Mouse (Mus musculus): ENCODE data around the gene Opn1sw.
"Not testable (repeated sequence)": the region's sequence is repeated elsewhere in the genome, so short reads cannot be mapped to it uniquely, and the experiment has no call there.

Opn1sw gene

DNA sequence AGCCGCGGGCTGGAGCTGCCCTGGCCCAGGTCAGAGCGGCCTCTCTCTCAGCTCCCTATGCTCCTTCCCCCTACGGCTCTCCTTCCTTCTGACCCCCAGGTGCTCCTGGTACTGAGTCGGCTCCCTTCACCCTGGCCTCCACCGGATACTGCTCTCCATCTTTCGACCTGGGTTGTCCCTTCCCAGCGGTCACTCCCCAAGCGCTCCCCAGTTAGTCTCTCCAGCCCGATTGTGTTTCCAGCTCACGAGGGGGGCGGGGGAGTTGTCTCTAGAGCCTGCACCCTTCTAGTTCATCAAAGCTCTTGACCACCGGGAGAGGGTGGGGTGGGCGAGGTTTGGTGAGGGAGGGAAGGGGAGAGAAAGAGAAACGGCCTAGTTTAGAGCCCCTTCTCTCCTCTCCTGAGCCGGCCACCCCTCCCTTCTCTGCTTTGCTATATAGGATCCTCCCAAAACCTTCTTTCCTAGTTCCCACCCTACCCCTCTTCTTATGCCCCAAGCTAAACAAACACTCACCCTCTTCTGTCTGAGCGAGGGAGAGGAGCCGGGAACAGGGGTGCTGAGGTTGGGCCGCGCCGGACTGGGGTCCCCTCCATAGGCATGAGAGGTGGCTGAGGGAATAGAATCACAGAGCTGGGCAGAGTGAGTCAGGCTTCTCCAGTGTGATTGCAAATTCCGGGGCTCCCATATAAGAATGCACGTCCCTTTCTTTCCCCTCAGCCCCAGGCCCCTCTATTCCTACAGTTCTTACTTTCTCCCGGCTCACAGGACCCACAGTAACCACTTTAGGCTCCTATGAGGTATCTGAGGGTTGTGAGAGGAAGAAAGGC, 8.7 kb upstream of the Opn1sw start:
- no peak for DNase-seq (ENCODE audit: low read depth, low spot score)

DNA sequence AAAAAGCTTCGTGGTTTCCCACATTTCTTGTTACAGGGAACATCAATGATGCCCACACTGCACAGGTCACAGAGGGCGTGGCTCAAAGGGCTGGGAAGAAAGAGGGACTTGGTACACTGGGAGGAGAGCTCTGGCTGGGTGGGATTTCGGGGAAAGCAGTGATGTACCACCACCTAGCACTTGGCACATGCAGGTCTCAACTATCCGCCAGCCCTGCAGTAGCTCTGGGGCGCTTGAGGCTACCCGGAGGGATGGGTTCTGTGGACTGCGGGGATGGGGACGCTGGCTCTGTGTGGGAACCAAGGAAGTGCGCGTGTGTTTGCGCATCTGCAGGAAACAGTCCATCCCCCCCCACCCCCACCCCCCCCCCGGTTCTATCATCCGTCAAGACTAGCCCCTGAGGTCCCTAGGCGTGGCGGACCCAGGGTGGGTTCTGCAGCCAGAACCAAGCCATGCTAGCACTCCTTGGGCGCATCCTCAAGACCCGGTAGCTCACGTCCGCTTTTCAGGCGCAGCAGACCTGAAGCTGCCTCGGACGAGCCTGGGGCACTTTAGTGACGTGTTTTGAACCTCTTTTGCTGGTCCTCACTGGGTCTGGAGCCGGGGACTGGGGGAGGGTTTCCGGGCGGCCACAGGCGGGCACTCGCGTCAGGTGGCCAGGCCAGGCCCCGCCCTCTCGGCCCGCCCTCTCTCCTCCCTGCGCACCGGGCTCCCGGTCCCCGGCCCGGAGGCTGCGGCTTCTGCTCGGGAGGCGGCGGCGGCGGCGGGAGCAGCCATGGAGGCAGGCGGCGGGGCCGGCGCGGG, 7.8 kb upstream of the Opn1sw start, which contains the start of gene Ccdc136:
Gene Ccdc136 (plus strand): TSS at position 400 of the 804 bp plus-strand sequence.
- peak; percentile 76 for DNase-seq (ENCODE audit: low read depth, low spot score)

DNA sequence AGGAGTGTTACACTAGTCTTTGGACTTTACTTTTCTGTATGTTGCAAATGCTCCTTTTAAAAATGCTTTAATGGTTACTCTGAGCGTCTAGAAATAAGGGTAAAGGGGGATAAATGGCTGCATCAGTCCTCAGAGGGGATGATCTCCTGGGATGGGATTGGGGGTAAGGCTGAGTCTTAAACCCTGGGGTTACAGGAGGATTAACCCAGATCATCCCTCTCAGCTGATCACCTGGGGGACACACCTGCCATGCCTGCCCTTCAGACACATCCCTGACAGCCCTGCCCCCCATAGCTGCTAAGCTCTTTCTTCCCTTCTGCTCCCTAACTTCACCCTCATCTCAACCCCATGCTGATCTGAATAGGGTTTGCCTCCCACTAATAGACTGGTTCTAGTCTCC, 6.0 kb upstream of the Opn1sw start:
- no peak for DNase-seq (ENCODE audit: low read depth, low spot score)

- DNase-seq (ENCODE audit: low read depth, low spot score) = peak; percentile 69
Observed at GRCm38 (mm10) chr6:29391802-29392201, 3.5 kb upstream of the Opn1sw start.

DNA sequence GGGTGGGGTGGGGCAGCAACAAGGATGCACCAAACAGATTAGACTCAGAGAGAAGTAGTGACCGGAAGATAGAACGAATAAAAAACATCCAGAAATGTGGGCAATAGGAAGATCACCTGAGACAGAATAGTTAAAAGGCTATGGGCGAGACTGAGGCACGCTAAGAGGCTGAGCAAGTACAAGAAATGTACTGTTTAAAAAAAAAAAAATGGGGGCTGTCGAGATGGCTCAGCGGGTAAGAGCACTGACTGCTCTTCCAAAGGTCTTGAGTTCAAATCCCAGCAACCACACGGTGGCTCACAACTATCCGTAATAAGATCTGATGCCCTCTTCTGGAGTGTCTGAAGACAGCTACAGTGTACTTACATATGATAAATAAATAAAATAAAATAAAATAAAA, 3.0 kb upstream of the Opn1sw start:
- not testable (repeated sequence) for DNase-seq (ENCODE audit: low read depth, low spot score)

- DNase-seq (ENCODE audit: low read depth, low spot score) = not testable (repeated sequence)
Observed at GRCm38 (mm10) chr6:29390500-29390899, 2.2 kb upstream of the Opn1sw start.

- DNase-seq (ENCODE audit: low read depth, low spot score) = no peak
Observed at GRCm38 (mm10) chr6:29389425-29389824, 1.2 kb upstream of the Opn1sw start.

DNA sequence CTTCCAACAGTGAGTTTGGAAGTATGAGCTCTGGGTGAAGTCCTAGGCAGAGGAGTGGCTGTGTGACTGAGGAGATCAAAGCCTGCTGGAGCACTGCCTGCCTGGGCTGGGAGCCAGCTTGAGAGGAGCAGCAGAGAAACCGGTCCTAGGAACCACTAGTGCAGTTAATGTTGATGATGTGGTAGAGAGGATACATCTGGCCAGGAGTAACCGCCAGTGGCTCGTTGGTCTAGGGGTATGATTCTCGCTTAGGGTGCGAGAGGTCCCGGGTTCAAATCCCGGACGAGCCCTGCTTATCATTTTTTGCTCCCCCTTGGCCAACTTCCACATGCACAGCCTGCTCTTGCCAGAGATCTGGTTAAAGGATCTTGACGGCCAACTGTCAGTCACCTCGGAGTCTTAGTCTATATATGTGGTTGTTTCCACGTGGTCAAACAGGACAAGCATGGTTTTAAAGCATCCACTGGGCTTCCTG, 375 bp upstream of the Opn1sw start:
- DNase-seq (ENCODE audit: low read depth, low spot score) = peak; percentile 100

GRCm38 (mm10) chr6:29382442-29382841, 5.8 kb downstream of the Opn1sw start:
- DNase-seq (ENCODE audit: low read depth, low spot score) = no peak

DNA sequence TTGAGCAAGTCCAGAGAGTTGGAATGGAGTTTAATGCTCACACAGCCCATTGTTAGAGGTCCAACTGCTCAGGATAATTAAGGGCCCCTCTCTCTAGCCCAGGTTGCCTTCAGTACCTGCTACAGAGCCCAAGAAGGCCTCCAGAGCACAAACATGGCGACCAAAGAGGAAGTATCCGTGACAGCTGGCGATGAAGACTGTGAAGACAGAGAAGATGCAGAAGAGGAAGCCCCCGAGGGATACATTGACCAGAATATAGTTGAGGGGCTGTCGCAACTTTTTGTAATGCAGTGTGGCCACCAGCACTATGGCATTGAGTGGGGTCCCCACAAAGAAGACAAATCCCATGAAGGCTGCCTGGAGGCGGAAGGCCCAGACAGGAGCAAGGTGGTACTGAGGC, 8.3 kb downstream of the Opn1sw start:
- DNase-seq (ENCODE audit: low read depth, low spot score) = no peak

DNA sequence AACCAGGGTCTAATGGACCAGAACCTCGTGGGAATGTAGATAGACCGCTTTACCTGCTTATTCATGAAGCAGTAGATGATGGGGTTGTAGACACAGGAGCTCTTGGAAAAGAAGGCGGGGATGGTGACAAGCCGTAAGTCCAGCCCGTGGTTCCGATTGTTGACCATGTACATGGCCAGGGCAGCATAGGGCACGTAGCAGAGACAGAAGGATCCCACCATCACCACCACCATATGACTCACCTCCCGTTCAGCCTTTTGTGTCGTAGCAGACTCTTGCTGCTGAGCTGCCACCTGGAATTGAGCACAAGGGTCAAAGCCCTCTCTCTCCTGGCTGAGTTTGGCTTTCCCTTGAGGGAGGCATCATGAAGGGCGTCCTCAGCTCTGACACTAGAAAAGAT, 9.6 kb downstream of the Opn1sw start:
- no peak for DNase-seq (ENCODE audit: low read depth, low spot score)

- DNase-seq (ENCODE audit: low read depth, low spot score) = no peak
Observed at GRCm38 (mm10) chr6:29377386-29377785, 10.9 kb downstream of the Opn1sw start.

DNA sequence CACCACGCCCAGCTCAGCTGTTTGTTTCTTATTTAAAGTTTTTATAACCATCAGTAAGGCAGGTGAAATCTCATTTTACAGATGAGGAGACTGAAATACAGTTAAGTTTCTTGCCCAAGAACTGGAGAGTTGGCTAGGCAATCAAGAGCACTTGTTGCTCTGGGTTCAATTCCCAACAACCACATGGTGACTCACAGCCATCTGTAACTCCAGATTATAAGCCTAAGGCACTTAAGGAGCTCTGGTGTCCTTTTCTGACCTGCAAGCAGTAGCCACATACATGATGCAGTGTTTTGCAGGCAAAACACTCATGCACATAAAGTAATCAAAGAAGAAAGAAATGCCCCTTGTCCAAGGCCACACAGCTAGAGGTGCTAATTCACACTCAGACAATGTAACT, 23.0 kb downstream of the Opn1sw start:
- DNase-seq (ENCODE audit: low read depth, low spot score) = peak; percentile 55

DNA sequence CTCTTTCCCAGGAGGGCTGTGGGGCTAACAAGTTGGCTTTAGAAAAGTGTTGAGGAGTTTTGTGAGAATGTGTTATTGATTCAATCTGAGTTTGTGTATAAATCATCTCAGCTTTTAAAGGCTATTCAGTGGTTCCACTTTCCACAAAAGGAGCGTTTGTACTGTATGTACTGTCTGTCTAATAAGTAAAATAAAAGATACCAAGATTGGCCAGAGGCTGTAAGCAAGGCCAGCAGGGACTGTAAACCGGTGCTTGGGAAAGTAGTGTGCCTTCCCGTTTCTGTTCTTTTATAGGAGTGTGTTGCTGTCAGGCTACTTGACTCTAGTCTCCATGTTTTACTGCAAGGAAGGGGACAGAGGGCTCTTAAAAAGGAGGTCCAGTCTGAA, 25.1 kb downstream of the Opn1sw start:
- no peak for DNase-seq (ENCODE audit: low read depth, low spot score)

DNA sequence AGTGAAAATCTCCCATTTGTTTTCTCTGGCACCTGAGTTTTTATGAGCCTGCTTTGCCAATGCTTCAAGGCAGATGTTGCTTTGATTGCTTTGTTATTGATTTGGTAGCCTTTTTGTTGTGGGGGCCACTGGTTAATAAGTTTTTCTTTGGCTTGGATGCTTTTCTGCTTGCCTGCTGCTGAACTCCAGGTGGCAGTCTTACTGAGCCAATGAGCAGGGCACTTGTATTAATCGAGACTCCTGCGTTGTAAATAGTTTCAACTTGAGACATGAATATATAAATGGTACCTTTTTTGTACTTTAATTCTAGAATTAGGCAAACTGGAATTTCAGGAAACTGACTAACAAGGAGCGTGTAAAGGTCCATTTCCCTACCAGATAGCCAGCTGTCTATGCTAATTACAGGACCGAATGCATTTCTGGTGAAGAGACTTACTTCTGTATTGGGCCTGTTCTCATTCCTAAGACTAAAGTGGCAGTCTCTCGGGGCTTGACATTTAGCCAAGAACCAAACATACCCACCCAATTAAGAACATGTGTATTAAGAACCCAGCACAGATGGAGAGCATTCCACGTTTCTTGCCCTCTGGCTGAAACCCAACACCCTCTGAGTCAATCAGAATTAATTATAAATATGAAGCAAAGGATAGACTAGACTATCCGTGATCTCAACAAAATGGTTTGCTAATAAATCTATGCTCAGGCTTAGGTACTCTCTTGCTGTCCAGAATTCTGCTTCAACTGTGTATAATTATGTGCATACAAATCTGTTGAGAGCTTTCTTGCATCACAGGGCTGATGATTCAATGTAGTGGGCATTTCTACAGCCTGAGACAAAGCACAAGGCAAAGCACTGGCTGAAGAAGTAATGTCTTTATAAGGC, 25.8 kb downstream of the Opn1sw start:
- peak; percentile 88 for DNase-seq (ENCODE audit: low read depth, low spot score)

DNA sequence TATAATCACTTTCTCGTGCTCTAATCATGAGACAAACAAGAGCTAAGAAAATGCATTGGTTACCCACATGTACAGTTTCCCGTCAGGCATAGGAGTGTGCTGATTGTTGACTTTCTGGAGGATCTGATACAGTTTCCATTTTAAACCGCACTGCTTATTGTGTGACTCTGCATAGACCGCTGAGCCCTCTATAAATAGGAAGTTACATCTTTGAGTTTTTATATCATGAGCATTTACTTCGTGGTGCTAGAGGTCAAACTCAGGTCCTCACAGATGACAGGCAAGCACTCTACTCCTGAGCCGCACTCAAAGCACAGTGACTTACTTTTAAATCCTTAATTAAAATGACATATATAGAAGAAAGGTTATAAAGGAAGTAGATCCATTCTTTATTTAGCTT, 28.1 kb downstream of the Opn1sw start:
- no peak for DNase-seq (ENCODE audit: low read depth, low spot score)

GRCm38 (mm10) chr6:29359386-29359785, 28.9 kb downstream of the Opn1sw start:
- no peak for DNase-seq (ENCODE audit: low read depth, low spot score)

GRCm38 (mm10) chr6:29352816-29353215, 35.5 kb downstream of the Opn1sw start:
- DNase-seq (ENCODE audit: low read depth, low spot score) = no peak

GRCm38 (mm10) chr6:29351613-29352012, 36.7 kb downstream of the Opn1sw start:
- peak; percentile 79 for DNase-seq (ENCODE audit: low read depth, low spot score)

- DNase-seq (ENCODE audit: low read depth, low spot score) = no peak
Observed at GRCm38 (mm10) chr6:29348371-29348724, 39.9 kb downstream of the Opn1sw start.

DNA sequence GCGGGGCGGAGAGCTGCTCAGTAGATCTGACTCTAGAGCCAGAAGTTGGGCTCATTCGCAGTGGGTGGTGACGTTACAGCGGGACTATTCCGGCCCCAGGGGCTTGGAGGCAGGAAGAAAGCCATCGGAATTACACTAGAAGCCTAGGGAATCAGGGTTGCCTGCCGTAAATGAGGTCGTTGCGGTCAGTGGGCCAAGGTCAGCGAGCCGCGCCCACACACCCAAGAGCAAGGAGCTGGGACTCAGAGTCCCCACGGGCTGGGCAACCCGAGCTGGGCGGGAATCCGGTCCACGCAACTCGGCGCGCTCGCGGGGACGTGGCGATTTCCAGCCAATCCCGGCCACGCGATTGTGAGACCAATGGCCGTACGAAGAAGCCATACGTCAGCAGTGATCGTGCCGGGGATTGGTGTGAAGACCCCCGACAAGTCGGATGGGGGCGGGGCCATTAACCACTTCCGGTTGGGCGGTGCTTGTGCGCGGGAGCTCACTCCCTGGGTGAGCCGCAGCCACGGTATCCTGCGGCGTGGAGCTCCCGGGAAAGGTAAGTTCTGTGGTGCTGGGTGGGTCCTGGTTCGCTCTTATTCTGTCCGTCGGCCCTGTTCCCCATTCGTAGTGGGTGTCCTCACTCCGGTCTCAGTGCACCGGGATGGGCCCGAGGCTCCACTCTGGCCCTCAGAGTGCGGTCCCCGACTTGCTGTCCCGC, 40.5 kb downstream of the Opn1sw start, which contains the start of gene Calu:
Gene Calu (plus strand): TSS at position 405 of the 706 bp plus-strand sequence.
- DNase-seq (ENCODE audit: low read depth, low spot score) = peak; percentile 100

Measured in 3T3-L1 (cell line).